Mouse (Mus musculus) spleen, postnatal 4 days (tissue): ENCODE results near the gene Apobec3.
A peak's percentile ranks its signal among the peaks of the same experiment; 100 is the strongest.

Experiments used
- DNase-seq, 2 experiments: peaks; one replicate each; pipeline ENCODE4 v3.0.0; 2022; ENCODE audit warnings: low spot score in 2 of 2

Apobec3 gene

DNA sequence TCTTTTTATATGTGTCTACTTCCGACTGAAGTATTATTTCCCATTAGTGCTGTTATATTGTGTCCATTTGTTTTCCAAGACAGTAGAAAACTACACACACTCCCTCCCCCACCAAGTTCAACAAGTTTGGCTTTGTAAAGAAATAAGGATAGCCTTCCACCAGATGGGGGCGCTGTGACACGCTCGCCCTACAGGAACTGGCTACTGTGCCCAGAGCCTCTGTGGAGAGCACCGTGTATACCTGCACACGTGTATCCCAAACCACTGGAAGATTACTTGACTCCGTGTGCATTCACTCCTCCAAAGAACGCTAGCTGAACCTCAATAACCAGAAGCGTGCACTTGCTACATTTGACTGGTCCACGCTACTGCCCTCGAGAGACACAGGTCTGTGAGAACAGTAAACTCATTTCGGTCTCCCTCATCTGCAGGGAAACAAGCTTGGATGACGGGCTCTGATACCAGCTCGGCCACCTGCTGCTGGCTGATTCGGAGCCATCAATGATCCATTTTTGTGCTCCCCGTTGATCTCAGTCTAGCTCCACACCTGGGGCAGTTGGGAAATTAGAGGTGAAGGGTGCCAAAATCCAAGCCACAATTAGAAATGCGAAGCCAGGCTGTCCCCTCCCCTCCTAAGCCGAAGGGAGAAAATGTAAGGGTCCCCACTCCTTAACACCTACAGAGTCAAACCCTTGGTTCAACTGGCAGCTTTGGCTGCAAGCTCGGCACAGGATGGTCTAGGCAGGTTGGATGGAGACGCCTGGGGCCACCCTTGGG is at the start of gene Apobec3:
Gene Apobec3, plus strand, starts transcription at position 224 of the 777 bp plus-strand sequence.
- DNase-seq: peak; percentile 89 to 96

GRCm38 (mm10) chr15:79842985-79843384 is 48.5 kb upstream of the Apobec3 start:
- no peak for DNase-seq

GRCm38 (mm10) chr15:79845986-79846385 is 45.5 kb upstream of the Apobec3 start:
- no peak for DNase-seq

DNA sequence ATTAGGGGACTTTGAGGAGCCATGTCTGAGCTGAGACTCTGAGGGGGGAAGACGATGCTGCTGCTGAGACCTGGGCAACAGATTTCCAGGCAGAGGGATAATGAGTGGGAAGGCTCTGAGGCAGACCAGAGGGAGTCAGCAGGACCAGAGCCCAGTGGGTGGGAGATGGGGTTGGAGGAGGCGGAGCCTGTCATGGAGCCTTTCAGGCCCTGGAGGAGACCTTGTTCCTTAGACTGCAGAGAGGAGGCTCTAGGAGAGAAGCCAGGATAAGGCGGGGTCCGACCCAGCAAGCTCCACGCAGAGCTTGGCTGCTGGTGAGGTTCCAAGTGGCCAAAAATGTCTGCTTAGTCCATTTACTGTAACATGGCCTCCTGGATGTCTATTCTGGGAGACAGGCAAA is 44.4 kb upstream of the Apobec3 start:
- DNase-seq: no peak

- no peak for DNase-seq
Observed at GRCm38 (mm10) chr15:79850143-79850542, 41.3 kb upstream of the Apobec3 start.

DNA sequence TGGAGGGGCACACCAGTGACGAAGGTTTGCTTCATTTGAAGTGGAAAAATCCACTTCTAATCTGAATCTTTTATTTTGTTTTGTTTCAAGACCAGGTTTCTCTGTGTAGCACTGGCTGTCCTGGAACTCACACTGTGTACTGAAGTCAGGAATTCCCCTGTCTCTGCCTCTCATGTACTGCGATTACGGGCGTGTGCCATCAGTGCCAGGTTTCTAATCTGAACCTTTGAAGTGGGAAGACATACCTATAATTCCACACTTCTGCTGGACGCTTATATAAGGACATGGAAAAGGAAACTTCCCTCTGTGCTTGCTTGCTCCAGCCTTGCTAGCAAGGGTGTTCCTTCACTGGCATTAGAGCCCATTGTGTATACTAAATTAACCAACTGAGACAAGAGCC is 32.5 kb upstream of the Apobec3 start:
- no peak for DNase-seq

DNA sequence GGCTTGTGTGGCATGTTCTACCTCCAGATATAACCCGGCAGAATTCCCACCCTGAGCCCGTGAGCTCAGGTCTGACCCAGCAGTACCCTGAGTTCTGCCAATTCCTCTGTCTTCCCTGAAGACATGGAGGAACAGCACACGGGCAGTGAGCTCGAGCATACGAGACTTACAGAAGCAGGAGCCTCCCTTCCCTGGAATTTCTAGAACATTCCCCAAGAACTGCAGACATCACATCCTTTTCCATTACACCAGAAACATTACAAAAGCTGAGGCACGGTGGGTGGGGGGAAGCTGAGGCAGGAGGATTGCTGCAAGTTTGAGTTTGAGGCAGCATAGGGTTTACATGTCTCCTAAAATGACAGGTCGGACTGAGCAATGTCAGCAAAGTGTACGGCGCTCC is 31.6 kb upstream of the Apobec3 start:
- no peak for DNase-seq

- no peak for DNase-seq
Observed at GRCm38 (mm10) chr15:79867260-79868002, 24.0 kb upstream of the Apobec3 start.

- DNase-seq: no peak
Observed at GRCm38 (mm10) chr15:79873545-79873944, 17.9 kb upstream of the Apobec3 start.

DNA sequence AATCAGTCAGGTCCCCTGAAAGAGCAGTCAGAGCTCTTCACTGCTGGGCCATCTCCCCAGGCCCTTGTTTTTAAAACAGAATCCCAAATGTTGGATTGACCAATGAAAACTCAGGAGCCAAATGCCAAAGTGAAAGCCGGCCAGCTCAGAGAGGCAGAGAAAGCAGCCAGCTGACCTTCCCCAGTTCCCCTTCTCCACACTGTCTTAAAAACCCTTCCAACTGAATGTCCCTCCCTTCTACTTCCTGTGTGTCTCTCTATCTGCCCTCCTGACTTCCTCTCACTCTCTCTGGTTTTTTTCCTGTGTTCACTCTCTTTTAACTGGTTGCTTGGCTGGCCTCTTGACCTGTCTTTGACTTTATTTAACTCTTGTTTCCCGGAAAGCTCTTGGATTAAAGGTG is 17.5 kb upstream of the Apobec3 start:
- DNase-seq: no peak

GRCm38 (mm10) chr15:79875261-79875995 is 16.0 kb upstream of the Apobec3 start:
- DNase-seq: no peak

- no peak for DNase-seq
Observed at GRCm38 (mm10) chr15:79878725-79879136, 12.7 kb upstream of the Apobec3 start.

- DNase-seq: no peak
Observed at GRCm38 (mm10) chr15:79879319-79879718, 12.1 kb upstream of the Apobec3 start.

- no peak for DNase-seq
Observed at GRCm38 (mm10) chr15:79880477-79880876, 11.0 kb upstream of the Apobec3 start.

- no peak for DNase-seq
Observed at GRCm38 (mm10) chr15:79882623-79883267, 8.7 kb upstream of the Apobec3 start.

- DNase-seq: peak; percentile 87 to 97
Observed at GRCm38 (mm10) chr15:79883352-79883822, 8.1 kb upstream of the Apobec3 start.

GRCm38 (mm10) chr15:79884820-79885219 is 6.6 kb upstream of the Apobec3 start:
- no peak for DNase-seq

GRCm38 (mm10) chr15:79892213-79892541 is 718 bp downstream of the Apobec3 start:
- peak; percentile 77 to 86 for DNase-seq

DNA sequence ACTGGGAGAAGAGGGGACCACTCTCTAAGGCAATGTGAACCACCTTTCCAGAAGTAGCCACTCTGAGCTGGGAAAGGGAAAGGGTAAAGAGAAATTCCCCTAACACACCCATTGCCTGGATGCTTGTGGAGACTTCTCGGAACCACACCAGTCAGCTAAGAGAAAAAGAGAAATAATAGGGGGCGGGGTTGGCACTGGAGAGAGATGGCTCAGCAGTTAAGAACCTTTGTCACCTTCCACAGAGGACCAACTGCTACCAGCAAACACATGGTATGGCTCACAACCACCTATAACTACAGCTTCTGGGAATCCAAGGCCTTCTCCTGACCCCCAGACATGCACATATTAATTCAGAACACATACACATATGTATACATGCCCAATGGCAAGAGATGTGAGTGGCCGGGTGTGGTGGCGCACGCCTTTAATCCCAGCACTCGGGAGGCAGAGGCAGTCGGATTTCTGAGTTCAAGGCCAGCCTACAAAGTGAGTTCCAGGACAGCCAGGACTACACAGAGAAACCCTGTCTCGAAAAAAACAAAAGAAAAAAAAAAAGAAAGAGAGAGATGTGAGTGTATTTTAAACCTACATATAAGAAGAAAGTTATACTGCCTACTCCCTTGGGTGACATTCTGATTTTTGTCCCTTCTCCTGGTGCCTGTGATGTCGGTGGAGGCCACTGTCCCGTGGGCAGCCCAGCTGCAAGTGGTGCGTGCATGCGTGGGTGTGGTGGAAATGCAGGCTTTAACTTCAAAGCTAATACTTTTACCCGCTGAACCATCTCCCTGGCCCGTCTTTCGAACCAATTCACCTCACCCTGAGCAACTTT is 1.8 kb downstream of the Apobec3 start:
- DNase-seq: peak in 1 of 2 experiments; percentile 38

GRCm38 (mm10) chr15:79893824-79894123 is 2.3 kb downstream of the Apobec3 start:
- DNase-seq: peak in 1 of 2 experiments; percentile 37

- no peak for DNase-seq
Observed at GRCm38 (mm10) chr15:79894343-79894742, 2.9 kb downstream of the Apobec3 start.
